Mouse (Mus musculus) brain, embryonic 14.5 days (tissue): ENCODE measurements around the gene Tmem198. TPM values are rescaled to one million over a fixed set of nuclear protein-coding genes. Genes with fewer than 3 reads are reported as not detected.

Experiments
- DNase-seq: peaks from one replicate; pipeline ENCODE4 v3.0.0-alpha.2; 2011; ENCODE audit warnings: low read depth
- CTCF ChIP-seq: fragments of 200-500 bp; IDR thresholded peaks from 2 replicates; pipeline ENCODE4 v1.5.1; 2012; ENCODE audit warnings: inconsistent platforms, mild to moderate bottlenecking, moderate library complexity, borderline replicate concordance; ENCODE audit not compliant: insufficient read depth, insufficient read length; ENCODE audit errors: extremely low read depth
- POLR2A ChIP-seq: fragments of 200-500 bp; IDR thresholded peaks from 2 replicates; pipeline ENCODE4 v1.6.1; 2012; ENCODE audit warnings: mild to moderate bottlenecking, inconsistent platforms, borderline replicate concordance; ENCODE audit not compliant: poor library complexity, insufficient read depth, insufficient read length, severe bottlenecking; ENCODE audit errors: extremely low read depth
- polyA plus RNA-seq: library from polyadenylated mRNA; depleted of rRNA; stranded (reverse); fragments of >200 nt; gene quantifications from 2 replicates; pipeline ENCODE4 v1.2.3, GENCODE M21; 2012; rRNA removed

Gene Tmem198
- 46.9 and 57.2 TPM in 2 replicates for polyA plus RNA-seq

DNA sequence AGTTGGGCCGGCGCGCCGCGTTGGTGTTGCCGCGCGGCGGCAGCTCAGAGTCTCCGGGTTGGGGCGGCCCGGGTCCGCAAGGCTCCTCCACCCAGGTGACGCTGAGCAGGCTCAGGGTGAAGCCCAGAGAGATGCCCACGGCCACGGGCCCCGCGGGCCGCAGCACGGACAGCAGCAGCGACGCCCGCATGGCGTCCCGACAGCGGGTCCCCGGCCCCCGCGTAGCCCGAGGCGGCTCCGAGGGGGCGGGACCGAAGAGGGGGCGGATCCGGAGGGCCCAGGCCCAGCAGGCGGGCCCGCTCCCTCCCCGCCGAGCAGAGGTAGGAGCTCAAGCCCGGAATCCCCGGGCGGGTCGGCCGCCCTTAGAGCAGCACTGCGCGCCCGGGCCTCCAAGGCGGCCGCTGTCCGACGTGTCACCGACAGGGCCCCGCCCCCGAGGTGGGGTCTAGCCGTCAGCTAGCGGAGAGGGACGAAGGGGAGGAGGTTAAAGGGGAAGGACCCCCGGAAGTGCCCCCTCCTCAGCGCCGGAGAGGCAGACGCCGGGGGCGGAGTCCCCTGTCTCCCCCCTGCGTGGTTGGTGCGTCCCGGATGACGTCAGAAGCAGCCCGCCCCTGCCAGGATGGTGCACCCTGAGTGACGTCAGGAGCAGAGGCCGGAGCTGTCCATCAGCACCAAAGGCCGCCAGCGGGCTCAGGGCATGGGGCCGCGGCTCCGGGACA, at the start of gene Tmem198, which contains the start of gene Chpf:
Gene Tmem198 (plus strand): TSS at position 617 of the 719 bp plus-strand sequence.
Gene Chpf (minus strand): TSS at position 392 of the 719 bp plus-strand sequence.
- peak; percentile 99 for DNase-seq
- TF ChIP-seq POLR2A (peak; percentile 69), CTCF (no peak)

- peak; percentile 47; the same call in 1 of the 2 replicates for TF ChIP-seq POLR2A
- no peak for TF ChIP-seq CTCF
- DNase-seq = peak; percentile 95
These were observed 43.6 kb upstream of the Tmem198 start, which contains the start of gene Gmppa for GRCm38 (mm10) chr1:75435475-75436328. Gmppa (plus strand) TSS chr1:75435930.

- TF ChIP-seq POLR2A (no peak), CTCF (no peak)
- DNase-seq = no peak
These were observed 40.5 kb upstream of the Tmem198 start for GRCm38 (mm10) chr1:75438782-75439181.

GRCm38 (mm10) chr1:75440661-75441060, 38.7 kb upstream of the Tmem198 start:
- TF ChIP-seq POLR2A = no peak
- TF ChIP-seq CTCF = no peak
- no peak for DNase-seq

GRCm38 (mm10) chr1:75441471-75441996, 37.8 kb upstream of the Tmem198 start:
- TF ChIP-seq POLR2A (no peak), CTCF (no peak)
- DNase-seq = no peak

DNA sequence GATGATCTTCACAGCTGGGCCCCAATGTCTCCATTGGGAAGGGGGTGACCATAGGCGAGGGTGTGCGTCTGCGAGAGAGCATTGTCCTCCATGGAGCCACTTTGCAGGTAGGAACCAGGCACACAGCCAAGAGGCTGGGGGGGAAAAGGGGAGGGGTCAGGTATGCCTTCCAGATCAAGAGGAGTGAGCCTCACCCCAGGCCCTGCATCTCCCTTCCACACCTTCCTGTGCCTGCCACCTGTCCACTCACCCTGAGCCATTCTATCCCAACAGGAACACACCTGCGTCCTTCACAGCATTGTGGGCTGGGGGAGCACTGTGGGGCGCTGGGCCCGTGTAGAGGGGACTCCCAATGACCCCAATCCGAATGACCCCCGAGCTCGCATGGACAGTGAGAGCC, 37.2 kb upstream of the Tmem198 start:
- TF ChIP-seq POLR2A (no peak), CTCF (no peak)
- no peak for DNase-seq

GRCm38 (mm10) chr1:75442811-75443210, 36.5 kb upstream of the Tmem198 start:
- peak; percentile 53 for DNase-seq
- TF ChIP-seq POLR2A (no peak), CTCF (no peak)

DNA sequence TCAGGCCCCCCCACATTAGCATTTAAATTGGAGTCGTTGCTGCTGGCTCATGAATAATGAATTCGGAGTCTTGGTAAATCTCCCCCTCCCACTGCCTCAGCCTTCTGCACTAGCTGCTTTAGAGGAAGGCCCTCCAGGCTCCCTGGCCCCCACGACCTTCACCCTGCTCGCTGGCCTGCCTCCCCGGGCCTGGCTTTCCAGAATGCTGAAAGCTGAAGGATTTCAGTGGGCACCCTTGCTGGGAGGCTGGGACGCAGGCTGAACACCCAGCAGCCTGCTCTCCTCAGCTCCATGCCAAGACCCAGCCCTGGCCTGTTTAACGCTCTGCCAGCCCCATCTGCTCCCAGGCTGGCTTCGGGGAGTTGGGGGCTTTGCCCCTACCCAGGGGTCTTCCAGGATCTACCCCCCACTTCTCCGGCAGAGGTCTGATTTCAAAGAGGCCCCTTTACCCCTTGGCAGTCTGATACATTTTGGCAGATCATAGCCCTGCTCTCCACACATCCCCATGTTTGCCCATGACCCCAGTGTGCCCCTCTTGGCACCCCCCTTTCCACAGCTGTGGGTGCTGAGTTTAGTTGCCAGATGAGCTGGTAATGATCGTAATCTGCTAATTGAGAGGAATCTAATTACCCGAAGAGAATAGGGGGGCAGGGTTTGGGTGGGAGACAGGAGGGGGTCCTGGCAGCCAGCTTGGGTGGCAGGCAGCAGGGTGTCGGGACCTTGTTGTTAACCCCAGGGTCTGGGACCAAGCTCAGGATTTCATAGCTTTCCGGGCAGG, 35.9 kb upstream of the Tmem198 start:
- DNase-seq = peak; percentile 82

DNA sequence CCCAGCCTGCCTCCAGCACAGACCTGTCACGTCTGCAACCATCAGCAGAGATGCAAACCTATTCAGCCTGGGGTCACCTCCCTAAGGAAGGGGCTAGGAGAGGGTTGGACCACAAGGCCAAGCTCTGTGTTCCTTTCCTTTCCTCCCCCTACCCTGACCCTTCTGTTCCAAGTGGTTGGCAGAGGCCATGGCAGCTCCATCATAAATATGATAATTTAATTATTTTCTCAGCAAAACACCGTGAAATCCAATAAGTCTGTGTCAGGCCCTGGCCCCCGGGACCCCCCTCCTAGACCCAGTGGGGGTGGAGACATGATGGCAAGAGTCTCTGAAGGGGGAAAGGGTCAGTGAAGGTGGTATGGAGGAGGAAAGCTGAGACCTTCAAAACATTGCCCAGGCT, 35.1 kb upstream of the Tmem198 start:
- no peak for DNase-seq
- TF ChIP-seq CTCF (no peak), POLR2A (no peak)

More for the DNA sequence above, 35.9 kb upstream of the Tmem198 start:
- TF ChIP-seq POLR2A (no peak), CTCF (no peak)

DNA sequence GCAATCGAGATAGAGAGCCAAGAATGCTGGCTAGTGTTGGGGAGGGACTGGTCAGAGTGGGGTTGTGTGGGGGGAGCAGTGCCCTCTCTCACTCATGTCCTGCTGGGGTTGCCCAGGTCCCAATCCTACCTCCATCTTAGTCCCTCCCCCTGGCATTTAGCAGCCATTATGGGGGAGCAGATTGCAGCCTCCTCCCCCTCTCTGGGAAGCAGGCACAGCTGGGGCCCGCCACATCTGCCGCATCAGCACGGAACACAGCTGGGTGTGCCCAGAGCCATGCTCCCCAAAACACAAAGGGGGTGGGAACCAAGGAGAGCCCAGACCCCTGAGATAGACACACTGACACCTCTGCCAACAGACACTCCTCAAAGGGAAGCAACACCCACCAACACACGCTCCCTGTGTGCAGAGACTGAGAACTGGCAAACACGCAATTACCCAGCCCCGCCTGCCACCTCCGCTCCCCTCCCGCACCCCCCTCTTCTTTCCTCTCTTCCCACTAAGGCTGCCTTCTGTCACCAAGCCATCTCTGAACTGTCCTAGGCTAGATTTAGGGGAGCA, 34.1 kb upstream of the Tmem198 start:
- TF ChIP-seq CTCF = no peak
- TF ChIP-seq POLR2A = no peak
- DNase-seq = peak; percentile 71

DNA sequence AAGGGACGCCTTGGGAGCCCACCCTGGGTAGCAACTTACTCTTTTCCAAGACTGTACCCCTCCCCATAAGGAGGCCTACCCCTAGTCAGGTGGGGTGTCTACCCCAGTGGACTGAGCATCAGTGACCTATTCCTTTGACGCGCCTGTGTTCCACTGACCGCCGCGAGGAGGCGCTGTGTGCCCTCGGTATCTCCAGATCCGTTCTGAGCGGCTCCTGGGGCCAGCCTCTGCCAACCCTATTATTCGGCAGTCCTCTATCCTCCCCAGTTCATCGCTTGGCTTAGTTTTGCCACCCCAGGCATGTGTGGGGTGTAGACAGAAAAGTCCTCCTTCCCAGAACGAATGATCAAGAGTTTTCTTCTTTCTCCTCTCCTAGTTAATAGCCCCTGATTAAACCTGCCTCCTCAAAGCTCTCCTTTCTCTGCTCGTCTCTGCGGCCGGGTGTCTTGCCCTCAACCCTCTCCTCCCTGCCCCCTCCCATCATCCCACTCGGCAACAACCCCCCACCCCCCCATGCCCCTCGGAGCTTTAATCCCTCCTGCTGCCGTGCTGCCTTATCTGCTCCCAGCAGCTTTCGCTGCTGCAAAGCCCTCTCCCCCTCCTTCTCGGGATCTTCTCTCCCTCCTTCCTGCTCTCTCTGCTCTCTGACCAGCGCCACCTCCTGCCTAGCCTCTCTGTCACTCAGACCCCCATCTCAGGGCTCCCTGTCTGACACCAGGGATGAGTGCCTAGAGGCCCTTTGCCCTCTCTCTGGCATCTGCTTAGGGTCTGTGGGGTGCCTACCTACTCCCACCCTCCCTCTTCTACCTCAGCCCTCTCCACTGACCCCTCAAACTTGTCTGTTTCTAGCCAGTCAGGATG, 33.4 kb upstream of the Tmem198 start:
- no peak for TF ChIP-seq POLR2A
- peak; percentile 95 for TF ChIP-seq CTCF
- peak; percentile 78 for DNase-seq
